Mouse (Mus musculus): ENCODE data around the gene Akt3.
A peak's percentile ranks its signal among the peaks of the same experiment; 100 is the strongest.

The Akt3 gene

GRCm38 (mm10) chr1:177258034-177258342 lies at the start of gene Akt3:
Gene Akt3 (minus strand): TSS chr1:177258203.
- DNase-seq, result peak in 1 of 2 experiments; percentile 46

GRCm38 (mm10) chr1:177307549-177307948 lies 49.5 kb upstream of the Akt3 start:
- DNase-seq, result peak in 1 of 2 experiments; percentile 5

- no peak for DNase-seq
Observed at GRCm38 (mm10) chr1:177298231-177298630, 40.2 kb upstream of the Akt3 start.

GRCm38 (mm10) chr1:177286764-177287163 lies 28.8 kb upstream of the Akt3 start:
- no peak for DNase-seq

- no peak for DNase-seq
Observed at GRCm38 (mm10) chr1:177281925-177282324, 23.9 kb upstream of the Akt3 start.

GRCm38 (mm10) chr1:177277361-177277760 lies 19.4 kb upstream of the Akt3 start:
- DNase-seq, result no peak

GRCm38 (mm10) chr1:177267645-177268044 lies 9.6 kb upstream of the Akt3 start:
- no peak for DNase-seq

GRCm38 (mm10) chr1:177262926-177263325 lies 4.9 kb upstream of the Akt3 start:
- DNase-seq, result no peak

GRCm38 (mm10) chr1:177260796-177261195 lies 2.8 kb upstream of the Akt3 start:
- DNase-seq, result no peak

GRCm38 (mm10) chr1:177259038-177259600 lies 1.1 kb upstream of the Akt3 start:
- no peak for DNase-seq

- DNase-seq, result peak; percentile 78 to 80
Observed at GRCm38 (mm10) chr1:177258343-177259037, 487 bp upstream of the Akt3 start.

- DNase-seq, result peak; percentile 71
Observed at GRCm38 (mm10) chr1:177257178-177258033, 597 bp downstream of the Akt3 start.

GRCm38 (mm10) chr1:177248638-177249037 lies 9.4 kb downstream of the Akt3 start:
- DNase-seq, result no peak

GRCm38 (mm10) chr1:177238368-177238767 lies 19.6 kb downstream of the Akt3 start:
- no peak for DNase-seq

GRCm38 (mm10) chr1:177236695-177237094 lies 21.3 kb downstream of the Akt3 start:
- no peak for DNase-seq

- DNase-seq, result no peak
Observed at GRCm38 (mm10) chr1:177236249-177236648, 21.8 kb downstream of the Akt3 start.

- DNase-seq, result no peak
Observed at GRCm38 (mm10) chr1:177234462-177234861, 23.5 kb downstream of the Akt3 start.

GRCm38 (mm10) chr1:177231122-177231521 lies 26.9 kb downstream of the Akt3 start:
- DNase-seq, result no peak

GRCm38 (mm10) chr1:177198978-177199377 lies 59.0 kb downstream of the Akt3 start:
- no peak for DNase-seq

GRCm38 (mm10) chr1:177195224-177195623 lies 62.8 kb downstream of the Akt3 start:
- DNase-seq, result peak in 1 of 2 experiments; percentile 42

- DNase-seq, result no peak
Observed at GRCm38 (mm10) chr1:177194324-177194723, 63.7 kb downstream of the Akt3 start.

- no peak for DNase-seq
Observed at GRCm38 (mm10) chr1:177191623-177192022, 66.4 kb downstream of the Akt3 start.

GRCm38 (mm10) chr1:177190358-177190757 lies 67.6 kb downstream of the Akt3 start:
- no peak for DNase-seq

- peak; percentile 21 to 37 for DNase-seq
Observed at GRCm38 (mm10) chr1:177188708-177189107, 69.3 kb downstream of the Akt3 start.
